Mouse (Mus musculus) mesoderm, embryonic 11.5 days (tissue): ENCODE results near the gene Cdh12.
"Not testable (repeated sequence)": the region's sequence is repeated elsewhere in the genome, so short reads cannot be mapped to it uniquely, and the experiment has no call there.

Experiments used
- DNase-seq: peaks from one replicate; pipeline ENCODE4 v3.0.0-alpha.2; 2012; ENCODE audit warnings: low read depth, low spot score

Gene Cdh12

GRCm38 (mm10) chr15:21366366-21366765 is 917.3 kb downstream of the Cdh12 start:
- DNase-seq, result no peak

DNA sequence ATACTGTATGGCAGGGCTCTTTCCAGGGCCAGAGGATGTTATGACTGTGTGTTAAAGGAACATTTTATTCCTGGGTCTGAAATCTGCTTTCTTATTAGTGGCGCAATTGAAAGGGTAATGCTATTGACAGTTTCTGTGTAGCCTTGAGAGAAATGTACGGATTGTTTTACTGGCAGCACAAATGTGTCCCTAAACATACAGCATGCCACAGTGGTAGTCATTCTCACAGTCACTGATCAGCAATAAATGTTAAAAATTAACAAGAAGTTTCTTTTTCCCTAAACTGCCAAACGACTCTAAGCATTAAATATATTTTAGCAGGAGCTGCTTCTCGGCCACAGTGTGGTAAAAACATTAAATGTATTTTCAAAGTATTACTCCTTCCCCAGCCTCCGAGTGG is 926.4 kb downstream of the Cdh12 start:
- DNase-seq, result no peak

GRCm38 (mm10) chr15:21375871-21376270 is 926.8 kb downstream of the Cdh12 start:
- no peak for DNase-seq

GRCm38 (mm10) chr15:21391442-21391841 is 942.4 kb downstream of the Cdh12 start:
- not testable (repeated sequence) for DNase-seq

DNA sequence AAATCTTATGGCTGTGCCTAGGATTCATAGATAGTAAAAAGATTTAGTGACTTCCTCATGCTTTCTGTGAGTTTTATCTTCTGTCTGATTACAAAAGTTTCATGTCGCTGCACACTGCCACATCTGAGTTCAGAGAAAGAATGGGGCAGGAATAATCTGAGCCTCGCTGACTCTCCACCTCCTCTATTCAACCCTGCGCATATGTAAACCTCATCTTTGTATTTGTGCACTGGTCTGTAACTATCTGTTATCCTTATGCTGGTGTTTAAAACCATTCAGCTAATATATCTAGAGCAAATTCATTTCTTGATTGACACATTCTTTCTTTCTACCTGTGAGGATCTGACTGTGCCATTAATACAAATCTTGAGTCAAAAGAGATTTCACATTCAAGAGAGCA is 944.0 kb downstream of the Cdh12 start:
- DNase-seq, result no peak

DNA sequence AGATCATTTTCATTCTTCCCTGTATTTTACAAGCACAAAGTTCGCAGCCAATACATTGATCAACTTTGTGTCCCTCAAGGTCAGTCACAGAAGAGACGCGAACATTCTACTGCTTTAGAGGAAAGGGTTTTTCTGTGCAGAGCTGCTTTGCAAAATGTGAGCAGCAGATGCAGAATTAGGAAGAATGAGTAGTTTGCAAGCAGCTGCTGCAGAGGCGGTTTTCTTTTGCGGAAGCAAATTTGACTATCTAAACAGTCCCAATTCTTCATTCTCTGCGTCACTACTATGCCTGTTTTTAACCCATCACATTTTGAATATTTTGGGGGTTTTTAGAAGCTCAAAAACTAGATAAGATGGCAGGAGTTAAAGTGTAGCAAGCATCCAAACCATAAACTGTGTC is 956.1 kb downstream of the Cdh12 start:
- no peak for DNase-seq

- peak; percentile 59 for DNase-seq
Observed at GRCm38 (mm10) chr15:21407324-21408044, 958.4 kb downstream of the Cdh12 start.

- no peak for DNase-seq
Observed at GRCm38 (mm10) chr15:21437347-21437746, 988.3 kb downstream of the Cdh12 start.

DNA sequence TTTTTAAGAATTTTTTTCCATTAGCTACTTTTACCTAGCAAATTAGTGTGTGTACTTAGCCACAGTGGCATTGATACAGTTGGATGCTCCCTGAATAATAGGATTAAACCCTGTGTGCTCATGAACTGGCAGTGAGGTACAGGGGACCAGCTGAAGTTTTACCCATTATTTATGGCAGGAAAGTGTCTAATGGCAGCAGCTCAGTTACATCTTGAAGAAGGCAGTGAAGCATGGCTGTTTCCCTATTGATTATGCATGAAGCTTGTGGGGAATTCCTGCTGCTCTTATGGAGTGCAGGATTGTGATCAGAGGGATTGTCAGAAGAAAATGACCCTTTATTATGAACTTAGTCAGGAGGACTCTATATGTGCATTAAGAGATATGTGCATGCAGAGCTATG is 988.9 kb downstream of the Cdh12 start:
- DNase-seq, result no peak

- no peak for DNase-seq
Observed at GRCm38 (mm10) chr15:21458098-21458497, 1009.0 kb downstream of the Cdh12 start.

GRCm38 (mm10) chr15:21519355-21519869 is 1070.3 kb downstream of the Cdh12 start:
- no peak for DNase-seq

- DNase-seq, result no peak
Observed at GRCm38 (mm10) chr15:21530804-21531203, 1081.7 kb downstream of the Cdh12 start.

GRCm38 (mm10) chr15:21536909-21537308 is 1087.8 kb downstream of the Cdh12 start:
- DNase-seq, result no peak

DNA sequence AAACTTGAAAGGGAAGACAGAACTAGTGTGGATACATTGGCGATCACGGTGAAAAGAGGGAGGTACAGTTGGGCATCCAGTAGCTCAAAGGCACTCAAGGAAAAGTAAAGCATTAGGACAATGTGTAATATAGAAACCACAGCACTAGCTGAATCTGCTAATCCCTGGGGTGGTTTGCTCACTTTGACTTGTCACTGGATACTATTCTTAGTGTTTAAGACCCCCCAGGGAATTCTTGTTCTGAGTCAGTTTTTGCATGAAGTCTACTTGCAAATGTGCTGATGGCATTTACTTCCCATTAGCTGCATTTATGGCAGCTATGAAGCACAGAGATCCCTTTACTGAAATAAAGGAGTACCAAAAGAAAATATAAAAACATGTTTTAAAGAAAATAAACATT is 1095.7 kb downstream of the Cdh12 start:
- peak; percentile 4 for DNase-seq

DNA sequence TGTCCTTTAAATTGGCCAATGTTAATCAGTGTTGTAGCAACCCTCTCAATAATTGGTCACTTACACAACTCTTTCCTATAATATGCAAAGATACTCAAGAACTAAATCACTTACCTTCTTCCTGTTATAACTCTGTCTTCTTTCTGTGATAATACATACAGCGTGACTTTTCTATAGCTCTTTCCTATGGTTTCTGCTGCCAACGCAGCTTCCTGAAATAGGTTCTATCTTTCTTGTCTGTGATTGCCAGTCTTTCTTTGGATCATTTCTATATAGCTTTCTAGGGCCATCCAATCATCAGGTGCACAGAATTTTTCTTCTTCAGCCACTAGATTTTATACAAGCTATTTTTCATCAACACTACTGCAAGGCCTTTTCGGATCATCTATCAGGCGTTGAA is 1106.9 kb downstream of the Cdh12 start:
- DNase-seq, result no peak

DNA sequence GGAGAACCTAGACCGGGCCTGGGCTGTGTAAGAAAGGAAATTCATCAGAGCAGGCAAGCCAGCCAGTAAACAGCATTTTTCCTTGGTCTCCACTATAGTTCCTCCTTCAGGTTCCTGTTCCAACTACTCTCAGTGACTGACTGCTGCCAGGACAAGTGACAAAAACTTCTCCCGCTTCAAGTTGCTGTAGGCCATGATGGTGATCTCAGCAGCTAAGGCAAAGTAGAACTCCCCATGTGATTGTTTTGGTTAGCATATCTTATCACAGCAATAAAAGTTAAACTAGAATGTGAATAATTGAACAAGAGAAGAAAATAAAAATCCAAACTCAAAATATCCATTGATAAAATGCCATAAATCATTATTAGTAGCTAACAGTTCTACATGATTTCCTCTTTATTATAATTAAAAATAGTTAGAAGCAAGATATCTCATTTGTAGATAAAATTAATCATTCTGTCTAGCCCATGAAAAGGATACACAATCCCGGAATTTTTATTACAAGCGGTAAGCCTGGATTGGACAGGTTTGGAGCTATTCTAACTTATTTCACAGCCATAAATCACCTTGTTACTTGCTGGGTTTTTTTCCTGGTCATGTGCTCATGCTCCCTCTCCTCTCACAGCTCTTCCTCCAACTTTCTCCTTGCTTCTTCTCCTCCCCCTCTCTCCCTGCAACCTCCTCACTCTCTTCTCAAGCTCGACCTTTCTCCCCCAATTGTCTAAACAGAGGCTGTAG is 1117.4 kb downstream of the Cdh12 start:
- DNase-seq, result peak; percentile 5

- no peak for DNase-seq
Observed at GRCm38 (mm10) chr15:21604510-21604909, 1155.4 kb downstream of the Cdh12 start.
